16 mouse cellular contexts compared by ENCODE assay signal in the genomic region with DNA sequence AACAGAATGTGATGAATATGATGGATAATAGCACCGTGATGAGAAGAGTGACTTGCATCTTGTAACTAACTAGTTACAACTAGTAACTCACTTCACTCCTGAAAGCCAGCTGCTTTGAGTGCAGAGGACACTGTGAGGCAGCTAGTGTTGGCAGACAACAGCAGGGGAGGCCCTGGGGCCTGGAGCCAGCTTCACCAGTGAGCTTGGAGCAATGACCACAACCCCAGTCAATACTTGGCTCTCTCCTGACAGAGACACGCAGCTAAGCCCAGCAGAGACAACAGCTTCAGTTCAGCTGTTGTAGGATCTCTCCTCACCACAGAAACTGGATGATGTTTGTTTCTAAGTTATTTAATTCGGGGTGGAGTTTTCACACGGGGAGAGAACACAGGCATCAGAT.
DNase-seq lines count a peak whose midpoint lies in the region; ATAC-seq lines count a peak whose summit lies in the region.
"Had no signal": no experiment of that assay in that cellular context is flagged by ENCODE, and none has a peak within 500 bp of the region (broad histone marks: within the 10 kb centered on the region; RNA-seq: fewer than 3 reads in every experiment).

No protein-coding gene starts in this region.

- peak; percentile 33 for DNase-seq in adrenal gland, adult 2 months
- no peak for DNase-seq in adrenal gland, postnatal 10 days
- DNase-seq in left cerebral cortex, postnatal 4 days: peak; percentile 24
- no peak for DNase-seq in left cerebral cortex, adult 11 months (ENCODE audit: low spot score)
- DNase-seq in gastrocnemius, postnatal 10 days: peak; percentile 22
- peak; percentile 2 for DNase-seq in lung, postnatal 14 days
- no peak for DNase-seq in spleen, adult 18-20 months
- DNase-seq: adrenal gland, postnatal 25 days; cerebellum, adult 2 months; kidney, adult 2 months; layer of hippocampus, adult 9-11 months; midbrain, embryonic 14.5 days; thymus, postnatal 25 days had no signal

- no peak for ATAC-seq in frontal cortex, adult (ENCODE audit: low TSS enrichment)
- ATAC-seq: CD4-positive, CD25-positive, alpha-beta regulatory T cell, adult 4 months; forebrain, embryonic 16.5 days had no signal

- intact Hi-C loops in left cerebral cortex, postnatal 4 days (cut with DNase I): no loop called here

Comparison
In these comparisons a context has a peak if more than half of its experiments do, and no peak if none do; other contexts are left out.
1. DNase-seq: peak in adrenal gland, adult 2 months (single experiment), left cerebral cortex, postnatal 4 days (single experiment), gastrocnemius, postnatal 10 days (single experiment) and lung, postnatal 14 days (single experiment); none in adrenal gland, postnatal 10 days (single experiment), left cerebral cortex, adult 11 months (single experiment) and spleen, adult 18-20 months (0 of 2).